Mouse (Mus musculus): Measurements from ENCODE around the gene Tcf20. TPM values are rescaled to one million over a fixed set of nuclear protein-coding genes. Genes with fewer than 3 reads are reported as not detected.

Tcf20 gene
- polyA plus RNA-seq, 1 experiment from 2014 or later, result 5.6 TPM

GRCm38 (mm10) chr15:82956310-82956709, 31.4 kb downstream of the Tcf20 start:
- H3K4me1 ChIP-seq (replicated peaks; ENCODE audit: insufficient read depth, low read length), result peaks cover 33% of the 10 kb centered on the region
- no peak overlapping the region for H3K4me3 ChIP-seq (replicated peaks; ENCODE audit: low read depth, low read length)
- DNase-seq (ENCODE audit: low spot score) (no peak), ATAC-seq (replicated peaks; ENCODE audit: low FRiP score, low read depth) (no peak)
- H3K36me3 ChIP-seq (ENCODE audit: insufficient read depth, low read length), result no peaks in the 10 kb centered on the region
- no peak overlapping the region for H3K9ac ChIP-seq (ENCODE audit: low read depth, low read length)
- no peak for TF ChIP-seq CTCF (IDR thresholded peaks at IDR 0.05; ENCODE audit: low read depth)
- H3K27me3 ChIP-seq (ENCODE audit: insufficient read depth, low read length), result peaks cover 7% of the 10 kb centered on the region; the same call in 1 of the 2 replicates
- no peaks in the 10 kb centered on the region for H3K9me3 ChIP-seq (replicated peaks; ENCODE audit: low read length)
- WGBS, result 98% methylated on average over 3 of the region's 3 CpGs
- no peak overlapping the region for H3K4me2 ChIP-seq (ENCODE audit: low read length)
- no peak overlapping the region for H3K27ac ChIP-seq

GRCm38 (mm10) chr15:82955286-82955685, 32.4 kb downstream of the Tcf20 start:
- Histone ChIP-seq H3K4me1 (replicated peaks; ENCODE audit: insufficient read depth, low read length) (peaks cover 22% of the 10 kb centered on the region), H3K27ac (no peak overlapping the region), H3K4me2 (ENCODE audit: low read length) (no peak overlapping the region), H3K9me3 (replicated peaks; ENCODE audit: low read length) (no peaks in the 10 kb centered on the region), H3K36me3 (ENCODE audit: insufficient read depth, low read length) (no peaks in the 10 kb centered on the region), H3K27me3 (ENCODE audit: insufficient read depth, low read length) (peaks cover 7% of the 10 kb centered on the region; the same call in 1 of the 2 replicates), H3K4me3 (replicated peaks; ENCODE audit: low read depth, low read length) (no peak overlapping the region), H3K9ac (ENCODE audit: low read depth, low read length) (no peak overlapping the region)
- DNase-seq (ENCODE audit: low spot score) (no peak), ATAC-seq (replicated peaks; ENCODE audit: low FRiP score, low read depth) (no peak)
- TF ChIP-seq CTCF (IDR thresholded peaks at IDR 0.05; ENCODE audit: low read depth), result no peak
- 82% methylated on average over 8 of the region's 8 CpGs for WGBS

DNA sequence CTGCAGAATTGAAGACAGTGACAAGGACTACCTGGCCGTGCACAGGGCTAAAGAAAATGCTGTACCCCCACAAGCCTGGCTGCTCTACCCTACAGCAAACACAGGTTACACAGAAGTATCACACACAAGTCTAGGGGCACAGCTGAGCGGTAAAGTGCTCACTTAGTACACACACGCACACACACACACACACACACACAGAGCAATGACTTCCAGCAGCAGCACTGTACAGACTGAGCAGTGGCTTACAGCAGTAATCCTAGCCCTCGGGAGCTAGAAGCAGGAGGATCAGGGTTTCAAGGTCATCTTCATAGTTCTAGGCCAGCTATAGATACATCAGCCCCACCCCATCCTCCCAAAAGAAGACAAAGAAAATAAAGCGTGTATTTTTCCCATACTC, 33.6 kb downstream of the Tcf20 start:
- Histone ChIP-seq H3K27ac (no peak overlapping the region), H3K4me1 (replicated peaks; ENCODE audit: insufficient read depth, low read length) (peaks cover 18% of the 10 kb centered on the region), H3K27me3 (ENCODE audit: insufficient read depth, low read length) (peaks cover 7% of the 10 kb centered on the region; the same call in 1 of the 2 replicates), H3K4me3 (replicated peaks; ENCODE audit: low read depth, low read length) (no peak overlapping the region), H3K9me3 (replicated peaks; ENCODE audit: low read length) (no peaks in the 10 kb centered on the region), H3K4me2 (ENCODE audit: low read length) (no peak overlapping the region), H3K9ac (ENCODE audit: low read depth, low read length) (no peak overlapping the region), H3K36me3 (ENCODE audit: insufficient read depth, low read length) (no peaks in the 10 kb centered on the region)
- 63% methylated on average over 5 of the region's 5 CpGs for WGBS
- no peak for ATAC-seq (replicated peaks; ENCODE audit: low FRiP score, low read depth)
- TF ChIP-seq CTCF (IDR thresholded peaks at IDR 0.05; ENCODE audit: low read depth), result no peak
- no peak for DNase-seq (ENCODE audit: low spot score)

GRCm38 (mm10) chr15:82953096-82953495, 34.6 kb downstream of the Tcf20 start:
- peaks cover 9% of the 10 kb centered on the region; the same call in 1 of the 2 replicates for H3K4me1 ChIP-seq (replicated peaks; ENCODE audit: insufficient read depth, low read length)
- WGBS, result 37% methylated on average over 4 of the region's 4 CpGs
- H3K9ac ChIP-seq (ENCODE audit: low read depth, low read length), result no peak overlapping the region
- H3K27me3 ChIP-seq (ENCODE audit: insufficient read depth, low read length), result peaks cover 7% of the 10 kb centered on the region; the same call in 1 of the 2 replicates
- H3K27ac ChIP-seq, result no peak overlapping the region
- H3K9me3 ChIP-seq (replicated peaks; ENCODE audit: low read length), result no peaks in the 10 kb centered on the region
- H3K4me2 ChIP-seq (ENCODE audit: low read length), result no peak overlapping the region
- ATAC-seq (replicated peaks; ENCODE audit: low FRiP score, low read depth) (no peak), DNase-seq (ENCODE audit: low spot score) (no peak)
- no peak for TF ChIP-seq CTCF (IDR thresholded peaks at IDR 0.05; ENCODE audit: low read depth)
- H3K4me3 ChIP-seq (replicated peaks; ENCODE audit: low read depth, low read length), result no peak overlapping the region
- no peaks in the 10 kb centered on the region for H3K36me3 ChIP-seq (ENCODE audit: insufficient read depth, low read length)

DNA sequence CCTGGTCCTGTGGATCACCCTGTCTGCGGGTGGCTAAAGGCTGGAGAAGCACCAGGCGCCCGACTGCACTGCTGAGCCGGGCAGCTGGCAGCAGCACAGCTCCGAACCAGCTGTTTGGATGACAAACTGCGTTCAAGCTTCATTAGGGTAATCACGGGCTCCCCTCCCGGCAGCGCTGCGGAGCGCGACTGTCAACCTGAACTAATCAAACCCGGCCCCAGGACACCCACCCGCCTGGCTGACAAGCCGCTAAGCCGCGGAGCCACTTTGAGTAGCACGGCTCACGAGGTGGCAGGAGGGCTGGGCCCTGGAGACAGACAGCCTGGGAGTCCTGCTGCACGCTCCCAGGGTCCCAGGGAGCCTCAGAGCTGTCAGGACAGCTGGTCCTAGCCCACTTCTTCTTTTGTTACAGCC, 35.4 kb downstream of the Tcf20 start:
- Histone ChIP-seq H3K4me2 (ENCODE audit: low read length) (no peak overlapping the region), H3K36me3 (ENCODE audit: insufficient read depth, low read length) (no peaks in the 10 kb centered on the region), H3K9me3 (replicated peaks; ENCODE audit: low read length) (no peaks in the 10 kb centered on the region), H3K9ac (ENCODE audit: low read depth, low read length) (no peak overlapping the region), H3K4me1 (replicated peaks; ENCODE audit: insufficient read depth, low read length) (peaks cover 9% of the 10 kb centered on the region; the same call in 1 of the 2 replicates), H3K4me3 (replicated peaks; ENCODE audit: low read depth, low read length) (no peak overlapping the region), H3K27ac (no peak overlapping the region), H3K27me3 (ENCODE audit: insufficient read depth, low read length) (peaks cover 7% of the 10 kb centered on the region; the same call in 1 of the 2 replicates)
- TF ChIP-seq CTCF (IDR thresholded peaks at IDR 0.05; ENCODE audit: low read depth), result no peak
- DNase-seq (ENCODE audit: low spot score), result no peak
- 30% methylated on average over 20 of the region's 20 CpGs for WGBS
- no peak for ATAC-seq (replicated peaks; ENCODE audit: low FRiP score, low read depth)

DNA sequence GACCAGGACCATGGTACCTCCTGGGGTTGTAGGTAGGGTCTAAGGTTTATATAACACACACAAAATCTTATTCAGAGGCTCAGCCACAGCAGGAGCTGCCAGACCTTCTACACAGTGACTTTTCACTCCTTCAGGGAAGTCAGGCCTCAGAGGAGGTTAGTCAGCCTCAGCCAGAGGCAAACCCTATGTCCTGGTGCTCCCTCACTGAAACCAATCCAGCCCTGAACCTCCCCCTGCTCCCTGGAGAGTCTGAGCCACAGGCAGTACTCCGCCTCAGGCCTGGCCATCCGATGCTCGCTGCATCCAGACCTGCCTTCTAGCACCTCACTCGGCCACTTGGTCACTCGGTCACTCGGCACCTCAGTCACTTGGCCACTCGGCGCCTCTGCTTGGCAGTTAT, 37.4 kb downstream of the Tcf20 start:
- WGBS, result 53% methylated on average over 8 of the region's 8 CpGs
- no peak overlapping the region for H3K9ac ChIP-seq (ENCODE audit: low read depth, low read length)
- ATAC-seq (replicated peaks; ENCODE audit: low FRiP score, low read depth) (no peak), DNase-seq (ENCODE audit: low spot score) (no peak)
- no peak overlapping the region for H3K4me2 ChIP-seq (ENCODE audit: low read length)
- H3K36me3 ChIP-seq (ENCODE audit: insufficient read depth, low read length), result no peaks in the 10 kb centered on the region
- H3K4me1 ChIP-seq (replicated peaks; ENCODE audit: insufficient read depth, low read length), result peaks cover 9% of the 10 kb centered on the region; the same call in 1 of the 2 replicates
- H3K27me3 ChIP-seq (ENCODE audit: insufficient read depth, low read length), result peaks cover 7% of the 10 kb centered on the region; the same call in 1 of the 2 replicates
- H3K4me3 ChIP-seq (replicated peaks; ENCODE audit: low read depth, low read length), result no peak overlapping the region
- no peak for TF ChIP-seq CTCF (IDR thresholded peaks at IDR 0.05; ENCODE audit: low read depth)
- H3K9me3 ChIP-seq (replicated peaks; ENCODE audit: low read length), result no peaks in the 10 kb centered on the region
- H3K27ac ChIP-seq, result no peak overlapping the region

DNA sequence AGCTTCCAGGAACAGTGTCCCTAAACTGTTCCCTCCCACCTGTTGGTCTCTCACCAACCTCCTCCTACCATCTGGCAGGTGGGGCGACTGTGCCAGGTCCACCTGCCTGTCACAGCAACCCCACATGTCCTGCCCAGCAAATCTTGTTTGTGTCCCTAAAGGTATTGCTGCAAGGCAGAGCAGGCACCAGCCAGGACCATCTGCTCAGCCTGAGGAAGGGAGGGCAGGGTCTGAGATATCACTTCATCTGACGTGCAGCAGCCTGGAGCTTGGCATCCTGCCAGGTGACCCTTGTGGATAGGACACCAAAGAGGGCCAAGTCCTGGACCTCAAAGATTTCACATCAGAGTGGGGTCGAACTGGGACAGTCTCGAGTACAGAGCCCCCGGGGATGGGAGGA, 40.2 kb downstream of the Tcf20 start:
- ATAC-seq (replicated peaks; ENCODE audit: low FRiP score, low read depth), result no peak
- Histone ChIP-seq H3K36me3 (ENCODE audit: insufficient read depth, low read length) (no peaks in the 10 kb centered on the region), H3K4me3 (replicated peaks; ENCODE audit: low read depth, low read length) (no peak overlapping the region), H3K27me3 (ENCODE audit: insufficient read depth, low read length) (no peaks in the 10 kb centered on the region; the same call in 1 of the 2 replicates), H3K27ac (no peak overlapping the region), H3K9ac (ENCODE audit: low read depth, low read length) (no peak overlapping the region), H3K4me2 (ENCODE audit: low read length) (no peak overlapping the region), H3K4me1 (replicated peaks; ENCODE audit: insufficient read depth, low read length) (peaks cover 4% of the 10 kb centered on the region; the same call in 1 of the 2 replicates), H3K9me3 (replicated peaks; ENCODE audit: low read length) (no peaks in the 10 kb centered on the region)
- 56% methylated on average over 5 of the region's 5 CpGs for WGBS
- no peak for TF ChIP-seq CTCF (IDR thresholded peaks at IDR 0.05; ENCODE audit: low read depth)
- DNase-seq (ENCODE audit: low spot score), result no peak
